Comparison of ENCODE assay signal across 30 mouse cellular contexts in the genomic region with DNA sequence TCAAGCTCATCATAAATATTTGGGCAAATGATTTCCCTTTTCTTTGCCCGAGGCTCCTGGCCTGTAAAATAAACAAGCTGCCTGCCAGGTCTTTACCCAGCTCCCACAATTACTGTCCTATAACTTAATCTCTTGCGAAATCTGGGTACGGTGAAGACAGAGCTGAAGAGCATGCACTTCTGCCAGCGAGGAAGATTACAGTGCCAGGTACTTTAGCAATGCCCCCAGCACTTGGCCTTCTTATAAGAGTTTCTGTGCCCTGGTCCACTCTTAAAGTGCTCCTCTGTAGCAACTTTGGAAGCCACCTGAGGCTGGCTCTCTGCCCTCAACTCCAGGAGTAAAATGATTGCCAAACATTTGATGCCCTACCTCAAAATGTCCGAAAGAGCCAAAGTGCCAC. TPM values are rescaled to one million over a fixed set of nuclear protein-coding genes. Genes with fewer than 3 reads are reported as not detected.
"Had no signal": no experiment of that assay in that cellular context is flagged by ENCODE, and none has a peak within 500 bp of the region (broad histone marks: within the 10 kb centered on the region; RNA-seq: fewer than 3 reads in every experiment).

No protein-coding gene starts in this region.

- H3K4me1 ChIP-seq: kidney, embryonic 15.5 days; midbrain, embryonic 12.5 days; midbrain, embryonic 15.5 days; neural tube, embryonic 12.5 days; neural tube, embryonic 15.5 days had no signal

- H3K36me3 ChIP-seq: kidney, embryonic 15.5 days; midbrain, embryonic 12.5 days; midbrain, embryonic 15.5 days; neural tube, embryonic 12.5 days; neural tube, embryonic 15.5 days had no signal

- DNase-seq: kidney, adult 11 months; kidney, adult 8-10 months; kidney, postnatal 10 days; kidney, postnatal 36 days; layer of hippocampus, postnatal 36 days; right cerebral cortex, adult 18-20 months; right cerebral cortex, postnatal 14 days; right cerebral cortex, postnatal 4 days; thymus, adult 2 months; thymus, postnatal 25 days had no signal

- H3K27me3 ChIP-seq: kidney, embryonic 15.5 days; midbrain, embryonic 12.5 days; midbrain, embryonic 15.5 days; neural tube, embryonic 12.5 days; neural tube, embryonic 15.5 days had no signal

- H3K27ac ChIP-seq: kidney, embryonic 15.5 days; left cerebral cortex, adult 2 months; liver, embryonic 14.5 days; macrophage; midbrain, embryonic 12.5 days; midbrain, embryonic 15.5 days; neural tube, embryonic 12.5 days; neural tube, embryonic 15.5 days; stomach, postnatal 0 days had no signal

- ATAC-seq: midbrain, embryonic 15.5 days had no signal

- H3K4me2 ChIP-seq: kidney, embryonic 15.5 days; liver, embryonic 11.5 days; lung, embryonic 14.5 days; midbrain, embryonic 12.5 days; midbrain, embryonic 15.5 days; neural tube, embryonic 12.5 days; neural tube, embryonic 15.5 days had no signal

- H3K4me3 ChIP-seq: kidney, embryonic 15.5 days; left cerebral cortex, adult 2 months; midbrain, embryonic 12.5 days; midbrain, embryonic 15.5 days; neural tube, embryonic 12.5 days; neural tube, embryonic 15.5 days had no signal

- H3K9ac ChIP-seq: kidney, embryonic 15.5 days; liver, embryonic 14.5 days; lung, embryonic 14.5 days; midbrain, embryonic 12.5 days; midbrain, embryonic 15.5 days; neural tube, embryonic 12.5 days; neural tube, embryonic 15.5 days had no signal

- H3K9me3 ChIP-seq: kidney, embryonic 15.5 days; midbrain, embryonic 12.5 days; midbrain, embryonic 15.5 days; neural tube, embryonic 12.5 days; neural tube, embryonic 15.5 days had no signal

RNA-seq across cellular contexts. Expression of a gene that starts 5.4 kb away (rescaled TPM):
- total RNA-seq: left cerebral cortex, postnatal 36 days; megakaryocyte, adult 5-6 weeks had no signal
- polyA plus RNA-seq: kidney, embryonic 15.5 days; limb, embryonic 11.5 days; liver, embryonic 11.5 days; liver, embryonic 14.5 days; lung, embryonic 14.5 days; macrophage; midbrain, embryonic 12.5 days; midbrain, embryonic 15.5 days; neural tube, embryonic 12.5 days; stomach, embryonic 14.5 days had no signal

RNA-seq across cellular contexts. Expression of a gene that starts 28.2 kb away (rescaled TPM):
- total RNA-seq: layer of hippocampus, adult 8-10 months; layer of hippocampus, postnatal 10 days; layer of hippocampus, postnatal 36 days; left cerebral cortex, adult 2 months; left cerebral cortex, postnatal 10 days; left cerebral cortex, postnatal 36 days; megakaryocyte, adult 5-6 weeks had no signal
- polyA plus RNA-seq: kidney, embryonic 15.5 days; limb, embryonic 11.5 days; limb, embryonic 14.5 days; liver, embryonic 11.5 days; liver, embryonic 14.5 days; lung, embryonic 14.5 days; midbrain, embryonic 12.5 days; midbrain, embryonic 15.5 days; neural tube, embryonic 12.5 days; neural tube, embryonic 15.5 days; thymus, adult 2 months; urinary bladder, adult 2 months had no signal
